Mouse (Mus musculus) limb, embryonic 11.5 days (tissue): ENCODE results near the gene Rdh13. TPM values are rescaled to one million over a fixed set of nuclear protein-coding genes. Genes with fewer than 3 reads are reported as not detected.

Experiments
- ATAC-seq: fragments of 200-750 bp; cut with Nextera tagmentation; 2 replicates; pipeline ENCODE4 v1.8.0; 2017; ENCODE audit warnings: low read depth; ENCODE audit not compliant: insufficient number of reproducible peaks, low FRiP score, low TSS enrichment
- DNase-seq: peaks from one replicate; pipeline ENCODE4 v3.0.0-alpha.2; 2015; ENCODE audit warnings: low spot score
- H3K27ac ChIP-seq: fragments of 300-500 bp; sonication (generic); replicated peaks from 2 replicates; pipeline ENCODE4 v1.5.1; 2014; ENCODE audit warnings: low read depth, mild to moderate bottlenecking, low read length
- H3K27me3 ChIP-seq: fragments of 300-500 bp; sonication (generic); 2 replicates; pipeline ENCODE4 v1.6.1; 2014; ENCODE audit warnings: mild to moderate bottlenecking, low read length, mixed read lengths; ENCODE audit not compliant: control insufficient read depth, insufficient read depth
- H3K36me3 ChIP-seq: fragments of 300-500 bp; sonication (generic); 2 replicates; pipeline ENCODE4 v1.6.1; 2014; ENCODE audit warnings: mild to moderate bottlenecking, low read length, moderate library complexity, mixed read lengths; ENCODE audit not compliant: control insufficient read depth, insufficient read depth
- H3K4me1 ChIP-seq: fragments of 300-500 bp; sonication (generic); 2 replicates; pipeline ENCODE4 v1.6.1; 2014; ENCODE audit warnings: low read length, mixed read lengths; ENCODE audit not compliant: control insufficient read depth, insufficient read depth
- H3K4me2 ChIP-seq: fragments of 300-500 bp; sonication (generic); 2 replicates; pipeline ENCODE4 v1.6.1; 2014; ENCODE audit warnings: low read depth, mild to moderate bottlenecking, moderate library complexity; ENCODE audit not compliant: severe bottlenecking
- H3K4me3 ChIP-seq: fragments of 300-500 bp; sonication (generic); 2 replicates; pipeline ENCODE4 v1.5.1; 2014; ENCODE audit warnings: low read depth, low read length
- H3K9ac ChIP-seq: fragments of 300-500 bp; sonication (generic); 2 replicates; pipeline ENCODE4 v1.6.1; 2014; ENCODE audit warnings: mild to moderate bottlenecking, low read length
- H3K9me3 ChIP-seq: fragments of 300-500 bp; sonication (generic); 2 replicates; pipeline ENCODE4 v1.6.1; 2016; ENCODE audit warnings: low read length; ENCODE audit not compliant: control insufficient read depth
- WGBS: fragments of 180-500 bp; shearing (Covaris S2); extraction: QIAGEN DNeasy Blood & Tissue Kit; methylation state at CpG from one replicate; pipeline ENCODE4 v1.1.7; 2014; 5-methylcytosine and 5-hydroxymethylcytosine counted together
- polyA plus RNA-seq: library from polyadenylated mRNA; unstranded; fragments of >200 nt; fragmentation: Nextera tagmentation; extraction: Ambion mirVana; gene quantifications from 2 replicates; pipeline ENCODE4 v1.2.1, GENCODE M21; 2014

Gene Rdh13
- polyA plus RNA-seq, result 29.8 and 30.0 TPM in 2 replicates

GRCm38 (mm10) chr7:4445216-4445791 is at the start of gene Rdh13:
Gene Rdh13, minus strand, starts transcription at chr7:4445649.
- peak within 1 kb of the TSS; percentile 70 for H3K4me2 ChIP-seq
- H3K9me3 ChIP-seq, result no peaks in the 10 kb centered on the region
- peak; percentile 88 for DNase-seq
- no peaks in the 10 kb centered on the region for H3K27me3 ChIP-seq
- H3K9ac ChIP-seq, result peak within 1 kb of the TSS; percentile 50
- H3K27ac ChIP-seq, result no peak within 1 kb of the TSS
- WGBS, result under 1% methylated on average over 35 of the region's 35 CpGs
- peak; percentile 94 for ATAC-seq
- peak within 1 kb of the TSS; percentile 43 for H3K4me3 ChIP-seq
- H3K4me1 ChIP-seq, result 0 out of 2 replicates have a peak, but pooled peaks cover 2% of the 10 kb centered on the region
- peaks cover 6% of the 10 kb centered on the region; the same call in 1 of the 2 replicates for H3K36me3 ChIP-seq

- Histone ChIP-seq H3K4me1 (peaks cover 3% of the 10 kb centered on the region; the same call in 1 of the 2 replicates), H3K4me3 (no peak overlapping the region), H3K36me3 (peaks cover 6% of the 10 kb centered on the region), H3K27ac (no peak overlapping the region), H3K4me2 (no peak overlapping the region), H3K9me3 (no peaks in the 10 kb centered on the region), H3K27me3 (no peaks in the 10 kb centered on the region), H3K9ac (no peak overlapping the region)
- DNase-seq, result no peak
- no peak for ATAC-seq
- WGBS, result 65% methylated on average over 1 of the region's 1 CpGs
Observed at GRCm38 (mm10) chr7:4493991-4494390, 48.5 kb upstream of the Rdh13 start.

- H3K4me1 ChIP-seq, result no peaks in the 10 kb centered on the region
- ATAC-seq (peak; percentile 35; the same call in 1 of the 2 replicates), DNase-seq (no peak)
- no peak overlapping the region for H3K4me2 ChIP-seq
- no peak overlapping the region for H3K4me3 ChIP-seq
- H3K36me3 ChIP-seq, result peaks cover 6% of the 10 kb centered on the region
- no peak overlapping the region for H3K9ac ChIP-seq
- H3K27me3 ChIP-seq, result no peaks in the 10 kb centered on the region
- H3K9me3 ChIP-seq, result no peaks in the 10 kb centered on the region
- no peak overlapping the region for H3K27ac ChIP-seq
- 76% methylated on average over 13 of the region's 13 CpGs for WGBS
Observed at GRCm38 (mm10) chr7:4492284-4493224, 47.1 kb upstream of the Rdh13 start.

GRCm38 (mm10) chr7:4491308-4491707 is 45.9 kb upstream of the Rdh13 start:
- Histone ChIP-seq H3K9ac (no peak overlapping the region), H3K27ac (no peak overlapping the region), H3K4me2 (no peak overlapping the region), H3K4me1 (no peaks in the 10 kb centered on the region), H3K9me3 (no peaks in the 10 kb centered on the region), H3K4me3 (no peak overlapping the region), H3K36me3 (peaks cover 3% of the 10 kb centered on the region), H3K27me3 (no peaks in the 10 kb centered on the region)
- DNase-seq (no peak), ATAC-seq (no peak)
- WGBS, result 90% methylated on average over 6 of the region's 6 CpGs

- H3K36me3 ChIP-seq, result peaks cover 22% of the 10 kb centered on the region
- H3K9ac ChIP-seq, result no peak overlapping the region
- no peaks in the 10 kb centered on the region for H3K9me3 ChIP-seq
- H3K27ac ChIP-seq, result no peak overlapping the region
- no peak overlapping the region for H3K4me3 ChIP-seq
- H3K4me1 ChIP-seq, result peaks cover 6% of the 10 kb centered on the region; the same call in 1 of the 2 replicates
- no peaks in the 10 kb centered on the region for H3K27me3 ChIP-seq
- ATAC-seq, result no peak
- H3K4me2 ChIP-seq, result no peak overlapping the region
- DNase-seq, result no peak
- 87% methylated on average over 12 of the region's 12 CpGs for WGBS
Observed at GRCm38 (mm10) chr7:4482281-4482680, 36.8 kb upstream of the Rdh13 start.

- Histone ChIP-seq H3K9me3 (no peaks in the 10 kb centered on the region), H3K4me2 (no peak overlapping the region), H3K27me3 (0 out of 2 replicates have a peak, but pooled peaks cover 2% of the 10 kb centered on the region), H3K4me1 (peaks cover 6% of the 10 kb centered on the region; the same call in 1 of the 2 replicates), H3K9ac (no peak overlapping the region), H3K36me3 (peaks cover 18% of the 10 kb centered on the region), H3K27ac (no peak overlapping the region), H3K4me3 (no peak overlapping the region)
- 25% methylated on average over 6 of the region's 6 CpGs for WGBS
- peak; percentile 61 for DNase-seq
- no peak for ATAC-seq
Observed at GRCm38 (mm10) chr7:4479674-4480073, 34.2 kb upstream of the Rdh13 start.

- H3K27ac ChIP-seq, result peak overlapping the region; percentile 68
- no peaks in the 10 kb centered on the region for H3K9me3 ChIP-seq
- H3K4me1 ChIP-seq, result peaks cover 6% of the 10 kb centered on the region; the same call in 1 of the 2 replicates
- peaks cover 4% of the 10 kb centered on the region; the same call in 1 of the 2 replicates for H3K27me3 ChIP-seq
- peaks cover 11% of the 10 kb centered on the region for H3K36me3 ChIP-seq
- WGBS, result 1% methylated on average over 16 of the region's 16 CpGs
- peak overlapping the region; percentile 47 for H3K4me3 ChIP-seq
- ATAC-seq (no peak), DNase-seq (peak; percentile 32)
- H3K4me2 ChIP-seq, result peak overlapping the region; percentile 74
- peak overlapping the region; percentile 72 for H3K9ac ChIP-seq
Observed at GRCm38 (mm10) chr7:4478796-4479291, 33.4 kb upstream of the Rdh13 start.
